Mouse (Mus musculus): ENCODE results near the gene Sumo2.
"Not testable (repeated sequence)": the region's sequence is repeated elsewhere in the genome, so short reads cannot be mapped to it uniquely, and the experiment has no call there.

The Sumo2 gene

DNA sequence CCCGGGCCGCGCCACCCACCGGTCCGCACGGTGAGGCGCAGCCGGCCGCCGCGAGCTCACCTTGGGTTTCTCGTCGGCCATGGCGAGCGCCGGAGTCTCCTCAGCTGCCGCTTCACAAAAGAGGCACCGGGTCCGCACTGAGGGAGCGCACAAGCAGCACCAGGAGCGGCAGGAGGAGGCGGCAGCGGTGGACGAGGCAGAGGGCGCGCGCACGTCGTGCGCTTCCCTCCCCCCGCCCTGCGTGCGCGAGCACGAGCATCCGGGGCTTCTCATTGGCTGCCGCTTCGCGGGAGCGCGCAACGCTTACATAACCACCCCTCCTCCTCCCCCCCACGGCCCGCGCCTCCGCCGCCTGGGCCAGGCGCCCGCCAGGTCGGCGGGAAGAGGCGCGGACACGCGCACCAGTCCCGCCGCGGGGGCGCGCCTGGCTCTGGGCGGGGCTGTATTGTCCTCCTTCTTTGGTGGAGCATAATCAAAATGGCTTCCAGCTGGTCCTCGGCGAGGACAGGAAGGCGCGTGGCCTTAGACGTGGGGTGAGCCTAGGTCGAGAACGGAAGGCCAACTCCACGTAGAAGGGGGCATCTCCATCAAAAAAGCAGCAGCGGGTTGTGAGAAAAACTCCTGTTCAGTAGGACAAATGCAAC, at the start of gene Sumo2:
Gene Sumo2 (minus strand): TSS at position 239 of the 644 bp plus-strand sequence.
- DNase-seq (ENCODE audit: low read depth): peak; percentile 85

GRCm38 (mm10) chr11:115585573-115586100, 49.6 kb upstream of the Sumo2 start:
- no peak for DNase-seq (ENCODE audit: low read depth)

DNA sequence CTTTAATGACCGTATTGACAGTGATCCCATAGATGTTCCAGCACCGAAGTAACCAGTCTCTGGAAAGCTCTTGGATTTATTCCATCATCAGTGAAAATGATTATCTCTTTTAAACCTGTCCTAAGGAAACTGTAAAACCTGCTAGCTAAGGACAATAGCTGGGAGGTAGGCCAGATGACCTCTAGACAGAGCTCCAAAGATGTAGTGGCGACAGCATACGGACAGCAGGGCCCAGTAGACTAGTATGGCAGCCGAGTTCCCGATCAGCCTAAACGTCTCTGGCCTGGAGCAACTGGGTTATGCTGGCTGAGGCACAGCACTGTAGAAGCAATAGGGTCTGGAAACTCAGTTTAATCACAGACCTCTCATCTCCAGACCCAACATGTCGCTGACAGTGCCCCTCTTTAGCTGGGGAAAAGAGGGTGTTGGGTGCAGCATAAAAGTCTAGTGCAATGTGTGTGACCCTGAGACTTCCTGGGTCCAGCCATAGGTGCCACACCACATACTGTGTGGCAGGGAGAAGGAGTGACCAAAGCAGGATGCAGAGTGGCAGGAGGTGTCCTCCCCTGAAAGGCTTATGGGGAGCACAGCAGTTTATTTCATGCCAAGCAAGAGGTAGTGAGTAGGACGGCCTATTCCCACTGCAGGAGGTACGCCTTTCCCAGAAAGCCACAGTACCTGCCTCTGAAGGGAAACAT, 48.4 kb upstream of the Sumo2 start:
- DNase-seq (ENCODE audit: low read depth): no peak

- DNase-seq (ENCODE audit: low read depth): no peak
Observed at GRCm38 (mm10) chr11:115582913-115583606, 47.0 kb upstream of the Sumo2 start.

DNA sequence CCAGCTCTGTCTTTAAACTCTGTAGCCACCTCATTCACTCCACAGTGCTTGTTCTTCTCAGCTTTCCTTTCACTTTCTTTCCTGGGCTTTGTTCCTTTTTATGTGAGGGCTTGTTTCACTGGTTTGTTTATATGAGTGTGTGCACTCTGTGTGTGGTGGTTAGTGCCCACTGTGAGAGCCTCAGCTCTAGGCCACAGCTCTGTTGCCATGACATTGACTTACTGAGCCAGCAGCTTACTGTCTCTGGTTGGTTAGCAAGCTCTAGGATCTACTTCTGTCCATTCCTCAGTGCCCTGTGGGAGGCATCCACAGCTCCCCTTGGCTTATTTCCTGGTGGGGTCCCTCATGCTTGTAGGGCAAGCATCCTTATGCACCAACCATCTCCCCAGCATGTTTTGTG, 43.0 kb upstream of the Sumo2 start:
- no peak for DNase-seq (ENCODE audit: low read depth)

- no peak for DNase-seq (ENCODE audit: low read depth)
Observed at GRCm38 (mm10) chr11:115564961-115565360, 28.9 kb upstream of the Sumo2 start.

- DNase-seq (ENCODE audit: low read depth): peak; percentile 95
Observed at GRCm38 (mm10) chr11:115564064-115564809, 28.2 kb upstream of the Sumo2 start, which contains the start of gene Nup85. Gene Nup85 (plus strand): TSS chr11:115564434.

DNA sequence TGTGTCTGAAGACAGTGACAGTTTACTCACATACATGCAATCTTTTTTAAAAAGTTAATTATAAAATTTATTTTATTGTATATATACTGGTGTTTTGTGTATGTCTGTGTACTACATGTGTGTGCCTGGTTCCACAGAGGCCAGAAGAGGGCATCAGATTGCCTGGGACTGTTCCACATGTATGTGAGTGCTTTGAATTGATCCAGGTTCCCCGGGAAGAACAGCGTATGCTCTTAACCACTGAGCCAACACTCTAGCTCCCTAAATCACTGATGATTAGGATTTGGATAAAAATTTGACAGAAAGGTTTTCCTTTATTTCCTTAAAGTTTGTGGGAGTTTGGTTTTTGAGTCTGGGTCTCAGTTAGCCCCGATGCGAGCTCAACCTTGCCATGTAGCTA, 27.3 kb upstream of the Sumo2 start:
- DNase-seq (ENCODE audit: low read depth): no peak

DNA sequence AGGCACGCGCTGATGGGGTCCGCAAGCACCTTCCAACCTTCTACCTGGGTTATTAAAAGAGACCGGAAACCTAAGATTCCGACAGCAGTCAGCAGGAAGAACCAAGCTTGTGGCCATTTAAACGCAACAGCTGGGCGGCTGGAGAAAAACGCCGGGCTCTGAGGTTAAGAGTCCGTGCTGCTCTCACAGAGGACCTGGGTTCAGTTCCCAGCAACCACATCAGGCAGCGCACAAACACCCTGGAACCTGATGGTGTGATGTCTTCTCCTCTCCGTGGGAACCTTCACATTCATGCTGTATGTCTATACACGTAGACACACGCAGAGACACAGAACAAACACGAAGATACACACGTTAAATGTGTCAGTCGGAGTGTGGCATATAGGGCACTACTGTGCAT, 19.6 kb upstream of the Sumo2 start:
- DNase-seq (ENCODE audit: low read depth): no peak

- no peak for DNase-seq (ENCODE audit: low read depth)
Observed at GRCm38 (mm10) chr11:115552783-115553182, 16.7 kb upstream of the Sumo2 start.

DNA sequence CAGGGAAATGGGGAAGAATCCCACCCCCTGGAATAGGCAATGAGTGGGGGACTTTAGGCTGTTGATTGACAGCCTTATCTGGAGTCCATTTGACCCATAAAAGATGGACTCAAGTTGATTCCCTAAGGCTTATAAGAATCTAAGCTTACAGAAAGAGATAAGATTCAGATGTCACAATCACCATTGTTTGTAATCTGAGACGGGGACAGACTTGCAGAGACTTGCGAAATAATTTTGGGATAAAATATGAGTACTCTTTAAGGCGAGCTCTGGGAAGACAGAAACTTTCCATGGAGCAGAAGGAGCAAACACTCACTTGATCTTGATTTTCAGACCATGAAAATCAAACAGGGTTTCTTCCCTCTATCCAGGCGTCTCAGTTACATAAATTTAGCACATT, 7.5 kb upstream of the Sumo2 start:
- DNase-seq (ENCODE audit: low read depth): no peak

GRCm38 (mm10) chr11:115538045-115538444, 2.0 kb upstream of the Sumo2 start:
- DNase-seq (ENCODE audit: low read depth): no peak

DNA sequence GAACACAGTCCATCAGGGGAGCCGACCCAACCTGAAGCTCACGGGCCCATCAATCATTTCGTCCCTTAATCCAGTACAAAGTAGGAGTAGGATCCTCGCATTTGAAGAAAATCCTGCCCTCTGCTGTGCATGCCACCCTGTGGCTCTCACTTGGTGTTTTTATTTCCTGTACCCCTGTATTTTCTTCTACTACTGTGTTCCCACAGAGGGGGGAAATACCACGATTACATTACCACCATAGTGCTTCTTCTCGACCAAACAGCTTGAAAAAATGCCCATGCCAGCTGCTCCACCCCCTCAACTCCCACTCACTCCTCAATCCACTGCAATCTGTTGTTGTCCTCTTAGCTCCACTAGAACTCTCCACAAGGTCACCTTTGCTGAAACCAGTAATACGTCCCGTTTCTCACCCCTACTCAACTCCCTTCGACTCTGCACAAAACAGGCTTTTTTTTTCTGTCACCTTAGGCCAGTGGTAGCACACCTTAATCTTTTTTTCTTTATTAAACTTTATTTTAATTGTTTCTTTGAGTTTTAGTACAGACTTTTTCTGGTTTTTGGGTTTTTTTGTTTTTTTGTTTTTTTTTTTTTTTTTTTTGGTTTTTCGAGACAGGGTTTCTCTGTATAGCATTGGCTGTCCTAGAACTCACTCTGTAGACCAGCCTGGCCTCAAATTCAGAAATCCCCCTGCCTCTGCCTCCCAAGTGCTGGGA, 936 bp upstream of the Sumo2 start:
- no peak for DNase-seq (ENCODE audit: low read depth)

DNA sequence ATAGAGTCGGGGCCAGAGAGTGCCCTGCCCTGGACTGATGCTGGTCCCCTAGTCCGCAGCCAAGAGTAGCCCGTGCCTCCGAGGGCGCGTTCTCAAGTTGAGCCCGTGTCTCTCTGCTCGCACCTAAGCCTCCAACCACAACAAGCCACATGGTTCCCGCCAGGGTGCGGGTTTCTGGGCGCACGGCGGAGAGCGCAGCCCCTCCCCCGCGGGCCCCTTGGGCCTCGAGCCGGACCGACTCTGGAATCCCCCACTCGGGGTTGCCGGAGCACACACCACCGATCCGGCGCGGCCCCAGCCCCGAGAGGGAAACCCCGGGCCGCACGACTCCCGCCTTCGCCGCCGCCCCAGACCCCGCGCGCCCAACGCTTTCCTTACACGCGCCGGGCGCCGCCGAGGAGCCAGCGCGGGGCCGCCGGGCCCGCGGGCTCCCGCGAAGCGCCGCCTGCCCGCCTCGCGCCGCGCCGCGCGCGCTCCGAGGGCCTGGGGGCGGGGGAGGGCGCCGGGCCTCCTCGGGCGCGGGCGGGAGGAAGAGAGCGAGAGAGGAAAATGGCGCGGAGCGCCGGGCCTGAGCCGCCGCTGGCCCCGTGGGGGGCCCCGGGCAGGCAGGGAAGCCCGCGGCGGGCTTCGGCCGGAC, 557 bp downstream of the Sumo2 start:
- DNase-seq (ENCODE audit: low read depth): no peak

- DNase-seq (ENCODE audit: low read depth): no peak
Observed at GRCm38 (mm10) chr11:115534759-115535371, 1.2 kb downstream of the Sumo2 start.

GRCm38 (mm10) chr11:115526446-115526845, 9.6 kb downstream of the Sumo2 start:
- not testable (repeated sequence) for DNase-seq (ENCODE audit: low read depth)

DNA sequence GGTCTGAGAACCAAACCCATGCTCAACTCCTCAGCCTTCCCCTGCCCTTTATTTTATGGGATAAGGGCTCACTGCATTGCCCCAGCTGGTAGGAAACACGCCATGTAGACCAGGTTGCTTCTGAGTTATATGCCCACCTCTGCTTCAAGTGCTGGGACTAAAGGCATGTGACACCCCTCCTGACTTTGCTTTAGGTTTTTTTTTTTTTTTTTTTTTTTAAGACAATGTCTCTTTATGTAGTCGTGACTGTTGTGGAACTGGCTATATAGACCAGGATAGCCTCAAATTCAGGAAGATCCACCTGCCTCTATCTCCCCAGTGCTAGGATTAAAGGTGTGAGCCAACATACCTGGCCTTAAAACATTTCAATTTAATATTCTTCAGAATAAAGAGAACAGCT, 13.4 kb downstream of the Sumo2 start:
- no peak for DNase-seq (ENCODE audit: low read depth)

DNA sequence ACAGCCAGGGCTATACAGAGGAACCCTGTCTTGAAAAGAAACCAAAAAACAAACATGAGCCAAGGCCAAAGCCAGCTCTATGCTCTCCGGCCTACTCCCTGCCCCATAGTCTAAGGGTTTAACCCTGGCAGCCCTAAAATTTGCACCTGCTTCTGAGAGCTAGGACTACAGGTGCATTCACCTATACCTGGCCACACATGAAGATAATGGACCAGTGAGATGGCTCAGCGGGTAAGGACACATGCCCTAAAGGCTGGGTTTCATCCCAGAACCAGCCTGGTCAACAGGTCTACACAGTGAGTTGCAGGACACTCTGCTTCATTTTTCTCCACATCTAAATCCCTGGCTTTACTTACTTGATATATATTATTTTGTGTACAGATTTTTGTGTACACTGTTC, 13.8 kb downstream of the Sumo2 start:
- no peak for DNase-seq (ENCODE audit: low read depth)

DNA sequence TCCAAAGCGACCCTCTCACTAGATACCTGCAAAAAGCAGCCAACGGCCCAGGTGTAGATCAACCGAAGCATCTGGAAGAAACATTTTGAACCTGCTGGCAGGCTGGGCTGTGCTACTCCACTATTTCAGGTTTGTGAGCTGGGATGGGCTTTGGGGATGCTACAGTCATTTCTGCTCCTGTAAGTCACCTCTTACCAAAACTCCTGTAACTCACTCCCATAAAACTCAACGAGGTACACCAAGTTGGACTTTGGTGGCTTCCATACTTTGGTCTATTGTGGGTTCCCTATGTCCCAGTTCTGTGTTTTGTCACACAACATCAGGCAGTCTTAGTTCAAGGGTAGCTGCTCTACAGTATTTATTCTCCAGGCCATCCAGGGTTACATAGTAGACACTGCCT, 15.0 kb downstream of the Sumo2 start:
- no peak for DNase-seq (ENCODE audit: low read depth)

GRCm38 (mm10) chr11:115520218-115520617, 15.9 kb downstream of the Sumo2 start:
- DNase-seq (ENCODE audit: low read depth): no peak

DNA sequence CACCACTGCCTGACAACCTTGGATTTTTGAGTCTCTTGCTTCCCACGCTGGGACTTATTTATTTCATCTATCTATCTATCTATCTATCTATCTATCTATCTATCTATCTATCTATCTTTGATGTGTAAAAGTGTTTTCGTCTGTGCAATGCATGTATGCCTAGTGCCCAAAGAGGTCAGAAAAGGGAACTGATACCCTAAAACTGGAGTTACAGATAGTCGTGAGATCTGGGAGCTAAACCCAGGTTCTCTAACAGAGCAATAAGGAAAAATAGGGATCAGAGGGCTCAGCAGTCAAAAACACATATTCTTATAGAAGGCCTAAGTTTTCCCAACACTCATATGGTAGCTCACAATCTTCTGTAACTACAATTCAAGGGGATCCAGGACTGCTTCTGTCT, 16.5 kb downstream of the Sumo2 start:
- no peak for DNase-seq (ENCODE audit: low read depth)
